Mouse (Mus musculus): ENCODE measurements at regions not wholly inside any gene's neighbourhood (a gene's known extent, or its start where the extent isn't known, plus 50 kb on each side); places are given as distances from the start of the nearest gene placed in this dataset.
"Not testable (repeated sequence)": the region's sequence is repeated elsewhere in the genome, so short reads cannot be mapped to it uniquely, and the experiment has no call there.

- DNase-seq (ENCODE audit: low read depth, low spot score) (no peak), ATAC-seq (no peak)
- no peak for TF ChIP-seq CTCF (IDR thresholded peaks at IDR 0.05)
- CTCF ChIA-PET: interaction anchor here (1.5 kb wide), 1 partner anchor 15 kb away, joined by 4 read pairs; no protein-coding TSS in a partner anchor
- POLR2A ChIA-PET: no interaction called here
- in situ Hi-C loops (cut with MboI; ENCODE audit: low pct_unique_long_range_greater_than_20kb): no loop called here
- peaks cover 16% of the 10 kb centered on the region for H3K27me3 ChIP-seq
Measured at GRCm38 (mm10) chr1:185964426-185964825, 152.7 kb downstream of the Lyplal1 start.

- in situ Hi-C loops (cut with MboI; ENCODE audit: low pct_unique_long_range_greater_than_20kb): no loop called here
- POLR2A ChIA-PET: no interaction called here
- DNase-seq (ENCODE audit: low read depth, low spot score): no peak
- peaks cover 10% of the 10 kb centered on the region for H3K27me3 ChIP-seq
- no peak for TF ChIP-seq CTCF (IDR thresholded peaks at IDR 0.05)
- CTCF ChIA-PET: no interaction called here
- ATAC-seq: no peak
Measured at GRCm38 (mm10) chr1:185967227-185967626, 149.9 kb downstream of the Lyplal1 start.

GRCm38 (mm10) chr1:185967816-185968215, 149.3 kb downstream of the Lyplal1 start:
- in situ Hi-C loops (cut with MboI; ENCODE audit: low pct_unique_long_range_greater_than_20kb): no loop called here
- ATAC-seq: no peak
- POLR2A ChIA-PET: no interaction called here
- CTCF ChIA-PET: no interaction called here
- peaks cover 7% of the 10 kb centered on the region for H3K27me3 ChIP-seq
- TF ChIP-seq CTCF (IDR thresholded peaks at IDR 0.05): no peak
- no peak for DNase-seq (ENCODE audit: low read depth, low spot score)

- ChIA-PET CTCF (no interaction called here), POLR2A (no interaction called here)
- DNase-seq (ENCODE audit: low read depth, low spot score): no peak
- no peak for TF ChIP-seq CTCF (IDR thresholded peaks at IDR 0.05)
- in situ Hi-C loops (cut with MboI; ENCODE audit: low pct_unique_long_range_greater_than_20kb): no loop called here
- H3K27me3 ChIP-seq: peaks cover 4% of the 10 kb centered on the region
- no peak for ATAC-seq
Measured at GRCm38 (mm10) chr1:185968642-185969041, 148.5 kb downstream of the Lyplal1 start.

- ChIA-PET POLR2A (no interaction called here), CTCF (no interaction called here)
- no peak for ATAC-seq
- in situ Hi-C loops (cut with MboI; ENCODE audit: low pct_unique_long_range_greater_than_20kb): no loop called here
- H3K27me3 ChIP-seq: no peaks in the 10 kb centered on the region
- TF ChIP-seq CTCF (IDR thresholded peaks at IDR 0.05): no peak
- DNase-seq (ENCODE audit: low read depth, low spot score): peak; percentile 17
Measured at GRCm38 (mm10) chr1:185969231-185969630, 147.9 kb downstream of the Lyplal1 start.

- POLR2A ChIA-PET: no interaction called here
- H3K27me3 ChIP-seq: peaks cover 13% of the 10 kb centered on the region
- in situ Hi-C loops (cut with MboI; ENCODE audit: low pct_unique_long_range_greater_than_20kb): no loop called here
- TF ChIP-seq CTCF (IDR thresholded peaks at IDR 0.05): peak; percentile 63
- DNase-seq (ENCODE audit: low read depth, low spot score): no peak
- CTCF ChIA-PET: interaction anchor here (1.4 kb wide), 1 partner anchor 25 kb away, joined by 4 read pairs; no protein-coding TSS in a partner anchor
- ATAC-seq: no peak
Measured at GRCm38 (mm10) chr1:185977075-185977474, 140.0 kb downstream of the Lyplal1 start.

- ATAC-seq (no peak), DNase-seq (ENCODE audit: low read depth, low spot score) (no peak)
- TF ChIP-seq CTCF (IDR thresholded peaks at IDR 0.05): no peak
- in situ Hi-C loops (cut with MboI; ENCODE audit: low pct_unique_long_range_greater_than_20kb): no loop called here
- CTCF ChIA-PET: no interaction called here
- POLR2A ChIA-PET: no interaction called here
- no peaks in the 10 kb centered on the region for H3K27me3 ChIP-seq
Measured at GRCm38 (mm10) chr1:185989432-185989831, 127.7 kb downstream of the Lyplal1 start.

- DNase-seq (ENCODE audit: low read depth, low spot score); POLR2A ChIA-PET; CTCF ChIA-PET; ATAC-seq: not testable (repeated sequence)
- H3K27me3 ChIP-seq: peaks cover 13% of the 10 kb centered on the region
- in situ Hi-C loops (cut with MboI; ENCODE audit: low pct_unique_long_range_greater_than_20kb): loop anchor here (25.0 kb wide), 1 partner anchor 712 kb away; the partner anchor contains the start of gene Tgfb2
Measured at GRCm38 (mm10) chr1:186000066-186000465, 117.0 kb downstream of the Lyplal1 start.

GRCm38 (mm10) chr1:186013413-186013812, 103.7 kb downstream of the Lyplal1 start:
- ChIA-PET POLR2A (no interaction called here), CTCF (interaction anchor here (0.6 to 1.3 kb wide), 3 partner anchors 15 to 706 kb away, joined by 3 read pairs; no protein-coding TSS in a partner anchor)
- in situ Hi-C loops (cut with MboI; ENCODE audit: low pct_unique_long_range_greater_than_20kb): loop anchor here (25.0 kb wide), 1 partner anchor 699 kb away; the partner anchor contains the start of gene Tgfb2
- DNase-seq (ENCODE audit: low read depth, low spot score): no peak
- no peak for ATAC-seq
- H3K27me3 ChIP-seq: no peaks in the 10 kb centered on the region
- peak; percentile 65 for TF ChIP-seq CTCF (IDR thresholded peaks at IDR 0.05)

- in situ Hi-C loops (cut with MboI; ENCODE audit: low pct_unique_long_range_greater_than_20kb): loop anchor here (25.0 kb wide), 1 partner anchor 698 kb away; the partner anchor contains the start of gene Tgfb2
- peak; percentile 26 for ATAC-seq
- no peak for TF ChIP-seq CTCF (IDR thresholded peaks at IDR 0.05)
- ChIA-PET POLR2A (no interaction called here), CTCF (interaction anchor here (0.6 to 1.3 kb wide), 3 partner anchors 14 to 706 kb away, joined by 3 read pairs; no protein-coding TSS in a partner anchor)
- peak; percentile 44 for DNase-seq (ENCODE audit: low read depth, low spot score)
- H3K27me3 ChIP-seq: no peaks in the 10 kb centered on the region
Measured at GRCm38 (mm10) chr1:186014166-186014565, 102.9 kb downstream of the Lyplal1 start.

GRCm38 (mm10) chr1:186015831-186016561, 101.1 kb downstream of the Lyplal1 start:
- ATAC-seq (no peak), DNase-seq (ENCODE audit: low read depth, low spot score) (no peak)
- H3K27me3 ChIP-seq: no peaks in the 10 kb centered on the region
- no peak for TF ChIP-seq CTCF (IDR thresholded peaks at IDR 0.05)
- in situ Hi-C loops (cut with MboI; ENCODE audit: low pct_unique_long_range_greater_than_20kb): loop anchor here (25.0 kb wide), 1 partner anchor 696 kb away; the partner anchor contains the start of gene Tgfb2
- ChIA-PET POLR2A (no interaction called here), CTCF (no interaction called here)
